Mouse (Mus musculus): ENCODE measurements around the gene Lrrc9.

GRCm38 (mm10) chr12:72393046-72393805 is 48.4 kb upstream of the Lrrc9 start:
- TF ChIP-seq EP300 (IDR thresholded peaks at IDR 0.05; ENCODE audit: low read depth), result no peak
- no peak for TF ChIP-seq CTCF (IDR thresholded peaks at IDR 0.05; ENCODE audit: low read depth)
